Mouse (Mus musculus) left cerebral cortex, adult 11 months (tissue): ENCODE results near the gene Rpl10-ps3.
A peak's percentile ranks its signal among the peaks of the same experiment; 100 is the strongest.

Source experiments
- DNase-seq: peaks from one replicate; pipeline ENCODE4 v3.0.0; 2022; ENCODE audit warnings: low spot score

Gene Rpl10-ps3

DNA sequence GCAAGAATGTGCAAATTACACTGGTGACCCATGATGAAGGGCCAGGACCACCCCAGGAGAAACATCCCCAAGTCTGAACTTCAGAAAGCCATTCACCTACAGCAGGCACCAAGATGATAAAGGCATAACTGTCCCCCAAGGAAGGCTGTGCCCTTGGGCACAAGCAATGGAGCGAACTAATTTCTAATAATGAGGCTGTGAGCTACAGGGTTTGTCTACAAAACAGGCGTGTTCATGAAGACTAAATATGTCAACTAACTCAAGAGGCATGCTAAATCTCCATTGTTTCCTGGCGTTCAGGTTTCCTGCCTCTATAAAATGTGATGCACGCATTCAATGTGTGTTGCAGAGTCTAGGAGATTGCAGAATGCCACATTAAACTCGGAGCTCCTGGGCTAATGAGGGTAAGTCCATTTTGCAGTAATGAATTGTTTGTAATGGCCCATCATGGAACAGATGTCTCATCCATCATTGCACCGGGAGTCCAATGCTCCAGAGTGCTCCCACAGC lies 33.7 kb downstream of the Rpl10-ps3 start:
- no peak for DNase-seq

DNA sequence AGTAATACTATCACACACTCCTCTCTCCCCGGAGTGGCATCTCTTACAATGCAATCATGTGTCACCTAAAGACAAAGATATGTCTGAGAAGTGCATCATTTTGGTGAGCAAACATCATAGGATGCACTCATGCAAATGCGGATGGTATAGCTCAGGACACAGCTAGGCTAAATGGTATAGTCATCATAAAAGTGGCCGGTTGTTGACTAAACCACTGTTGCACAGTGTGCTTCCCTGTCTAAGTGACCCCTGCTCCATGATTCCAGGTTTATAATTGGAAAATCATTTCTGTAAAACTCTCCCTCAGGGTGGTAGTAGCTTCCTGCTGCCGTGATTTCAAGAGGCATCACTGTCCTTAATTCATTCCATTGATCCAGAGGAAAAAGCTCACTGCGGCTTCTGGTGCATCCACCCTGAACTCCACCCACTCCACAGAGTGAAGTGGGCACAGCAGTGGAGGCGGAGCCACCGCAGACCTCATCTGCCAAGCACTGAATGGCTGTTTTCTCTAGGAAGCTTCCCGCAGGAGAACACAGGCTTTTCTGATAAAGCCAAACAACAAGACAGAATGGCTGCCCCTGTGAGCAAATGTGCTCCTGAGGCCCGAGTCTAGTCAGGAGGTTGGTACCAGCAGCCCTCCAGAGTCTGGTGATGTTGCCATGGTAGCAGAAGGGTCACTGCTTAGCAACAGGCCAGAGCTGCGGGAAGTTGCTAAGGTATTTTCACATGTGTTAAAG lies 38.9 kb downstream of the Rpl10-ps3 start:
- peak; percentile 43 for DNase-seq

DNA sequence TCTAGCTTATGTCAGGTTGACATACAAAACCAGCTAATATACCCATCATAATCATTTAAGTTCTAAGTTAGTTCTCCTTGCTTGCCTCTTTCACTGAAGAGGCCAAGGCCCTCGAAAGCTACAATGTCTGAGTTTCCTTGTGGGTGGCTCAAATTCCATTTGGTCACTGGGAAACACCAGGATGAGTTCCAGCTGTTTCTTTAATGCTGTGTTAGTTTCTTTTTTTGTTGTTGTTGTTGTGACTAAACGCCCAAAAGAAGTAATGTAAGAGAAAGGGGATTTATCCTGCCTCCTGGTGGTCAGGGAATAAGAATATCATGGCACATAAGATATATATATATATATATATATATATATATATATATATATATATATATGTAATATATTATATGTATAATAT lies 39.7 kb downstream of the Rpl10-ps3 start:
- no peak for DNase-seq

DNA sequence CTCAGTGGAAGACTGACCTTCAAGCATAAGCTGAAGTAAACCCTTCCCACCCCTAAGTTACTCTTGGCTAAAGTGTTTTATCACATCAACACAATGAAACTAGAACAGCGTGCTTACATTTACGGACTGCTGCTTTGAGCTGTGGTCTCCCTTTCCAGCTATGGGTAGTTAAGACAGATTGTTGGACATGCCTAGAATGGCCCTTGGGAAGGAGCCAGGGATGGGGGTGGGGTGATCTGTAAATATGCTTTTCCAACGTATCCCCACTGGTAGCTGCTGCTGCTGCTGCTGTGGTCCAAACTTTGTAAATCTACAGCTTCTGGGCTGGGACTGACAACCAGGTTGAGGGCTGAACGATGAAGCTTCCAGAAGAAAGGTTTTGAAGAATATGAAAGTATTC lies 40.8 kb downstream of the Rpl10-ps3 start:
- no peak for DNase-seq

DNA sequence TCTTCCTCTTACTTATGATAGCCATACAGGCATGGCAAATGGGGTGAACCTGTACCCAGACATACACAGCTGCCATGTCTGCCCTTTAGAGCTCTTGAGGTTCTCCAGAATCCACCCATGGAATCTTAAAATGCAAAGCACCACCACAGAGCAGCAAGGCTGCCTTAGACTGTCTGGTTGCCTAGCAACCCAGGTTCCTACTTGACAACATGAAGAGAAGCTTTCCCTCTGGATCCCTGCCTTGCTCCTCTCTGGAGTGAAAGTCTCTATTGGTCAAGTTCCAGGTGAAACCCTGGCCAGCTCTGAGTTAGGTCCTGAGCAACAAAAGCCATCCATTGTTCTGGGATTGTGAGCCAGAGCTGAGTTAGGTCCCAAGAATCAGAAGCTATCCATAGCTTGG lies 43.0 kb downstream of the Rpl10-ps3 start:
- DNase-seq = peak; percentile 64

DNA sequence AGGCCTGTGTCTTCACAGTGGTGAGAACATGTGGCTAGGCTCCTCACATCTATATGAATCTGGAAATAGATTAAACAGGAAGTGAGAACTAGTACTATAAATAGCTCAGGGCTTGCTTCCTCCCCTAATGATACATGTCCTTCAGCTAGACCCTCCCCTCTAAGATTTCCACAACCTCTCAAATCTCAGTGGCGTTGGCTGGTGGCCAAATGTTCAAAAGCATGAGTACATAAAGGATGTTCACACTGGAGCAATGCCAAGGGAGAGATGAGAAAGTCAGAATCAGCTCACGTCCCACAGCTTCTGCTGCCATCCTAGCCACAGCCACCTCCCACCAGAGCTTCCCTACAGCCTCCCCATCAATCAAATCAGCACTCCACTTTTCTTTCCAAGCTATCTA lies 46.4 kb downstream of the Rpl10-ps3 start:
- DNase-seq = no peak
